Mouse (Mus musculus) ES-Bruce4 (cell line): Measurements from ENCODE around the gene Noxo1. TPM values are rescaled to one million over a fixed set of nuclear protein-coding genes. Genes with fewer than 3 reads are reported as not detected.
"Not testable (repeated sequence)": the region's sequence is repeated elsewhere in the genome, so short reads cannot be mapped to it uniquely, and the experiment has no call there.

Experiments used
- H3K27ac ChIP-seq: 2 replicates; pipeline ENCODE4 v1.5.1; 2012; ENCODE audit warnings: low read length, inconsistent platforms; ENCODE audit not compliant: insufficient read depth
- H3K27me3 ChIP-seq: 2 replicates; pipeline ENCODE4 v1.6.1; 2012; ENCODE audit warnings: mild to moderate bottlenecking, low read length, inconsistent platforms; ENCODE audit not compliant: control insufficient read depth, poor library complexity, insufficient read depth, severe bottlenecking
- H3K36me3 ChIP-seq: 2 replicates; pipeline ENCODE4 v1.6.1; 2012; ENCODE audit warnings: inconsistent platforms, mild to moderate bottlenecking, low read length, moderate library complexity; ENCODE audit not compliant: control insufficient read depth, poor library complexity, insufficient read depth, severe bottlenecking
- H3K4me1 ChIP-seq: one replicate; pipeline ENCODE4 v1.8.1; 2011; ENCODE audit warnings: low read length; ENCODE audit not compliant: control insufficient read depth, insufficient read depth
- H3K4me3 ChIP-seq: 2 replicates; pipeline ENCODE4 v1.5.1; 2011; ENCODE audit warnings: low read depth, mild to moderate bottlenecking, low read length
- H3K9ac ChIP-seq: 2 replicates; pipeline ENCODE4 v1.6.1; 2012; ENCODE audit warnings: low read depth, mild to moderate bottlenecking, inconsistent platforms; ENCODE audit not compliant: poor library complexity, severe bottlenecking
- H3K9me3 ChIP-seq: replicated peaks from 2 replicates; pipeline ENCODE4 v1.6.1; 2012; ENCODE audit warnings: mild to moderate bottlenecking, low read length, inconsistent platforms; ENCODE audit not compliant: control insufficient read depth, poor library complexity, insufficient read depth, severe bottlenecking
- CTCF ChIP-seq: IDR thresholded peaks from one replicate; pipeline ENCODE4 v1.8.1; 2011; ENCODE audit warnings: low read depth, low read length
- EP300 ChIP-seq: IDR thresholded peaks from 2 replicates; pipeline ENCODE4 v1.6.1; 2011; ENCODE audit warnings: low read depth, low read length; ENCODE audit not compliant: insufficient read depth
- POLR2A ChIP-seq: IDR thresholded peaks from one replicate; pipeline ENCODE4 v1.8.1; 2011; ENCODE audit warnings: low read length; ENCODE audit not compliant: insufficient read depth
- polyA plus RNA-seq: library from polyadenylated mRNA; stranded (reverse); fragments of >200 nt; gene quantifications from 2 replicates; pipeline ENCODE4 v1.2.4, GENCODE M21; 2011; ENCODE audit warnings: low read depth; ENCODE audit not compliant: missing spikeins, insufficient read depth, insufficient read length

The Noxo1 gene
- polyA plus RNA-seq, 1 experiment: 2.3 TPM

DNA sequence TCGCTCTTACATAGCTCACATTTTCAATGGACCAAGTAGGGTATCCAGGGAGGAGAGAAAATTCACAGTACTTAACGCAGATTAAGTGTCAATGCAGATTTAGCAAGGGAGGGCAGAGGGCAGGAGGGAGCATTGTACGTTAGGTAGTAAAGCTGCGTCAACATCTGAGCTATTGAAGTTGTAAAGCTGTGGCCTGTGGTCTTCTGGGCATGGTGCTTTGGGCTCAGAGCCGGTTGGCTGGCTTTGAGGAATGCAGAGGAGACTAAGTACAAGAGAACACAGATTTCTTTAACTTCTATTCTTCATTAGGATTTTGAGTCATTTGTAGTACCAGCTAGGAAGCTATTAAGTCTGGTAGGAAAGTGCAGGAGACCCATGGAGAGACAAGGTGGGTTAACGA, 19.5 kb downstream of the Noxo1 start:
- no peaks in the 10 kb centered on the region for H3K27me3 ChIP-seq
- TF ChIP-seq POLR2A (no peak), CTCF (no peak), EP300 (no peak)
- H3K9me3 ChIP-seq: no peaks in the 10 kb centered on the region
- no peak overlapping the region for H3K27ac ChIP-seq
- H3K4me1 ChIP-seq: no peaks in the 10 kb centered on the region
- no peak overlapping the region for H3K9ac ChIP-seq
- H3K4me3 ChIP-seq: no peak overlapping the region
- H3K36me3 ChIP-seq: peaks cover 14% of the 10 kb centered on the region

DNA sequence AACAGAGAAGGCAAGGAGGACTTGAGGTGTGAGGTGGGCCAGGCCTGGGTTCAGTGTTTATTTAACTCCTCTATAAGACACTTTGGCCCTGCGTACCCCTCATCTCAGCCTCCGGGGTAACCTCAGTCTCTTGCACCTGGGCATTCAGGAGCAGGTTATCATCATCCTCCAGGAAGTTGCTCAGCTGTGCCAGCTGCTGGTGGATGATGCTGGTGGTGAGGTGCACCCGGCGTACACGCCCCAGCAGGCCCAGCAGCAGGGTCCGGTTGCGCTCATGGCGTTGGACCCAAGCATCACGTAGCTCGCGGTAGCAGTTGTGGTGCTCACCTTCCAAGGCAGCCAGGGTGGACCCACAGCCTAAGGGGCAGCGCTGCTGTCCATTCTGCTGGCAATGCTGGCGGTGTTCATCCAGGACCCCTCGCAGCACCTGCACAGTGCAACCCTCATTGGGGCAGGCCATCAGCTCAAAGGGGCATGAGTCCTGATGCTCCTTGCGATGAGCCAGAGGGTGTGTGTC, 20.2 kb downstream of the Noxo1 start:
- Histone ChIP-seq H3K27me3 (no peaks in the 10 kb centered on the region), H3K27ac (no peak overlapping the region), H3K4me1 (no peaks in the 10 kb centered on the region), H3K4me3 (no peak overlapping the region), H3K9ac (no peak overlapping the region), H3K9me3 (no peaks in the 10 kb centered on the region), H3K36me3 (peaks cover 19% of the 10 kb centered on the region)
- TF ChIP-seq CTCF (no peak), POLR2A (no peak), EP300 (no peak)

DNA sequence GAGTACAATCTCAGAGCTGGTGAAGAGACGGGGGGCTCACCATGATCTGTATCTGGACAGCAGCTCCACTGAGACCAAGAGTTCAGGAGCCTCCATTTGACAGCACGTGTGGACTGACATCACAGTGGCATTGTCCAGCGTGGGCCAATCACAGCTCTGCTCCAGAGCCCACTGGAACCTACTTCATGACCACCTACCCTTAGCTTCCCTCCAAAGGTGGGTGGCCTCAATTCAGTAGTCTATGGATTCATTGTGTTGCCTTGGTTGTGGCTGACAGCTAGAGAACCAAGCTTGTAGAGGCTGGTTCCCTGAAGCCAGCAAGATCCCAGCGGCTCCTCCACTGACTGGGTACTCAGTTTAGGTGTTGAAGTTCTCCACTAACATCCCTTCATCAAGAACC, 21.9 kb downstream of the Noxo1 start, which contains the start of the genes Rnf151 and Rps2:
Rnf151 (minus strand) TSS at position 121 of the 400 bp plus-strand sequence.
Rps2 (plus strand) TSS at position 174 of the 400 bp plus-strand sequence.
- no peak within 1 kb of the TSS for H3K27ac ChIP-seq

DNA sequence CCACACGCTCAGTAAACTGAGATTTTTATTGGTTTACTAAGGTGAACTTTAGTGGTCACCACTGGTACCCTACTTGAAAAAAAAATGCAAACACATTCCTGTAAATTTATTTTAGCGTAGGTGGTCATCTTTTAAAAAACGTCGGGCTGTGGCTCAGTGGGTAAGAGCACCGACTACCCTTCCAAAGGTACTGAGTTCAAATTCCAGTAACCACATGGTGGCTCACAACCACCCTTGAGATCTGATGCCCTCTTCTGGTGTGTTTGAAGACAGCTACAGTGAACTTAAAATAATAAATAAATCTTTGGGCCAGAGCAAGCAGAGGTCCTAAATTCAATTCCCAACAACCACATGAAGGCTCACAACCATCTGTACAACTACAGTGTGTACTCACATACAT, 22.9 kb downstream of the Noxo1 start:
- H3K9me3 ChIP-seq, H3K27me3 ChIP-seq, H3K4me1 ChIP-seq, H3K27ac ChIP-seq: not testable (repeated sequence)
- Histone ChIP-seq H3K36me3 (peaks cover 32% of the 10 kb centered on the region), H3K4me3 (peak overlapping the region; percentile 93), H3K9ac (peak overlapping the region; percentile 86)

More for the DNA sequence above, 21.9 kb downstream of the Noxo1 start, which contains the start of the genes Rnf151 and Rps2:
- peaks cover 32% of the 10 kb centered on the region for H3K36me3 ChIP-seq
- peak within 1 kb of the TSS; percentile 86 for H3K9ac ChIP-seq
- no peaks in the 10 kb centered on the region for H3K4me1 ChIP-seq
- TF ChIP-seq EP300: no peak
- TF ChIP-seq POLR2A: no peak
- no peak for TF ChIP-seq CTCF
- H3K9me3 ChIP-seq: no peaks in the 10 kb centered on the region
- H3K4me3 ChIP-seq: peak within 1 kb of the TSS; percentile 93
- H3K27me3 ChIP-seq: no peaks in the 10 kb centered on the region

DNA sequence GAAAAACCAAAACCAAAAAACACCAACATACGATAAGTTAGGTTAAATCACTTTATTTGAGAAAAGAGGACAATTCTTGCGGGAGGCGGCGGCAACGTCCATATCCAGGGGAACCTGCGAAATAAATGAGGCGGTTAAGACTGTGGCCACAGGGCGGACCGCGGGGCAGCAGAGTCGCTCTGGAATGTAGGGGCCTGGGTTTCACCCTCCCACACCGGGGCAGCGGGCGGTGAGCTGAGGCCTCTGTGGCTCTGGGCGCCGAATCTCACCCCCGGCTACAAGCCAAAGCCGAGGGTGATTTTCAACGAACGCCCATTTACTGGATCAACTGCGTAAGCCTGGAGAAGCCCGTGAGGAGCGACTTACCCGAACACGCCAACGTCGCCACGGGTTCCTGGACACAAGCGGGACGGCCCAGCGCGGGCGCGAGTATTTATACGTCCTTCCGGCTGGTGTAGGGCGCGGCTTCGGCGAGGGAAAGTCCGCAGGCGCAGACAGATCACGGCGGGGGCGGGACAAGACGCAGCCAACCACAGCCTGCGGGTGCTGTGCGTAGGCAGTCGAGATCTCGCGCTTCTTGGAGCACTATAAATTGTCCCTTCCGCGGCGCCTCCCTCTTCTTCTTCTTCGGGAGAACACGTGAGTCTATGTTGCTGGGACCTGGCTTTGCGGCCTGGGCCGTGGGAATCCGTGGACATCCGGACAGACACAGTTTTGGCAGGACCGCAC, 23.6 kb downstream of the Noxo1 start:
- H3K4me1 ChIP-seq: no peaks in the 10 kb centered on the region
- H3K9me3 ChIP-seq: no peaks in the 10 kb centered on the region
- peaks cover 32% of the 10 kb centered on the region for H3K36me3 ChIP-seq
- H3K27me3 ChIP-seq: no peaks in the 10 kb centered on the region
- TF ChIP-seq EP300: no peak
- TF ChIP-seq POLR2A: peak; percentile 90
- H3K9ac ChIP-seq: peak overlapping the region; percentile 92
- peak overlapping the region; percentile 93 for H3K4me3 ChIP-seq
- peak overlapping the region; percentile 14; the same call in 1 of the 2 replicates for H3K27ac ChIP-seq

DNA sequence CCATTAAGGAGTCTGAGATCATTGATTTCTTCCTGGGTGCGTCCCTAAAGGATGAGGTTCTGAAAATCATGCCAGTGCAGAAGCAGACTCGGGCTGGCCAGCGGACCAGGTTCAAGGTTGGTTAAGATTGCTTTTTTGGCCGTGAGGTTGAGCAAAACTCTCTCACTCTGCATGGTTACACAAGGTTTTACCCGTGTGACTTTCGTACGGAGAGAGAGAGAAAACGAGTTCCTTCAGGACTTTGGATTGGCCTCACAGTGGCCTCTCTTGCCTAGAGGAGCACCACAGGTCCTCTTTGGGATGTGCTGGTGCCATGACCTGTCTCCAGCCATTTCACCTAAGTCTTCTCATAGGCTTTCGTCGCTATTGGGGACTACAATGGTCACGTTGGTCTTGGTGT, 24.6 kb downstream of the Noxo1 start:
- Histone ChIP-seq H3K9ac (peak overlapping the region; percentile 92), H3K36me3 (peaks cover 32% of the 10 kb centered on the region), H3K4me3 (peak overlapping the region; percentile 92), H3K27ac (peak overlapping the region; percentile 41; the same call in 1 of the 2 replicates)
- not testable (repeated sequence) for H3K9me3 ChIP-seq, H3K4me1 ChIP-seq, H3K27me3 ChIP-seq

DNA sequence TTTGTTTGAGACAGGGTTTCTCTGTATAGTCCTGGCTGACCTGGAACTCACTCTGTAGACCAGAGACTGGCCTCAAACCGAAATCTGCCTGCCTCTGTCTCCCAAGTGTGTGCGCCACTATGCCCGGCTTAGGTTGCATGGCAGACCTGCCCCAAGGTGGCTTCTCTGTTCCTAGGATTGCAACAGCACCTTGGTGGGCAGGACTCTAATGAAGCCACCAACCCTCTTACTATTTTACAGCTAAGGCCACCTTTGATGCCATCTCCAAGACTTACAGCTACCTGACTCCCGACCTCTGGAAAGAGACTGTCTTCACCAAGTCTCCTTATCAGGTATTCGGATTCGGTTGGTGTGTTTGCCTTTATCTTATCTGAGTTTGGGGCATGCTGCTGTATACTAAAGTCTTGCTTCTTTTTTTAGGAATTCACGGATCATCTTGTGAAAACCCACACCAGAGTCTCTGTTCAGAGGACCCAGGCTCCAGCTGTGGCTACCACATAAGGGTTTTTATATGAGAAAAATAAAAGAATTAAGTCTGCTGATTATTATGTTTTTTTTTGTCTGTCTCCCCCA, 25.4 kb downstream of the Noxo1 start:
- 0 out of 2 replicates have a peak overlapping the region, but pooled peaks have one; percentile 1 for H3K27ac ChIP-seq
- not testable (repeated sequence) for H3K4me1 ChIP-seq, H3K27me3 ChIP-seq, H3K9me3 ChIP-seq
- peak overlapping the region; percentile 75 for H3K4me3 ChIP-seq
- H3K9ac ChIP-seq: peak overlapping the region; percentile 92
- H3K36me3 ChIP-seq: peaks cover 32% of the 10 kb centered on the region
